Mouse (Mus musculus) stomach, embryonic 15.5 days (tissue): ENCODE results near the gene Ppcs. TPM values are rescaled to one million over a fixed set of nuclear protein-coding genes. Genes with fewer than 3 reads are reported as not detected.

Experiments used
- ATAC-seq: fragments of 200-750 bp; cut with Nextera tagmentation; 2 replicates; pipeline ENCODE4 v1.8.0; 2017; ENCODE audit warnings: low read depth, moderate number of reproducible peaks, moderate TSS enrichment; ENCODE audit not compliant: insufficient read depth, low FRiP score
- H3K27ac ChIP-seq: fragments of 300-500 bp; sonication (generic); 2 replicates; pipeline ENCODE4 v1.5.1; 2015; ENCODE audit warnings: mild to moderate bottlenecking, inconsistent platforms
- H3K27me3 ChIP-seq: fragments of 300-500 bp; sonication (generic); replicated peaks from 2 replicates; pipeline ENCODE4 v1.6.1; 2015; ENCODE audit warnings: inconsistent platforms
- H3K36me3 ChIP-seq: fragments of 300-500 bp; sonication (generic); 2 replicates; pipeline ENCODE4 v1.6.1; 2015; ENCODE audit warnings: inconsistent platforms
- H3K4me1 ChIP-seq: fragments of 300-500 bp; sonication (generic); 2 replicates; pipeline ENCODE4 v1.6.1; 2015; ENCODE audit warnings: inconsistent platforms
- H3K4me2 ChIP-seq: fragments of 300-500 bp; sonication (generic); 2 replicates; pipeline ENCODE4 v1.6.1; 2015; ENCODE audit warnings: mild to moderate bottlenecking, inconsistent platforms
- H3K4me3 ChIP-seq: fragments of 300-500 bp; sonication (generic); replicated peaks from 2 replicates; pipeline ENCODE4 v1.5.1; 2015; ENCODE audit warnings: inconsistent platforms
- H3K9ac ChIP-seq: fragments of 300-500 bp; sonication (generic); 2 replicates; pipeline ENCODE4 v1.6.1; 2015; ENCODE audit warnings: inconsistent platforms
- H3K9me3 ChIP-seq: fragments of 300-500 bp; sonication (generic); 2 replicates; pipeline ENCODE4 v1.6.1; 2016; ENCODE audit warnings: inconsistent platforms
- WGBS: fragments of 180-500 bp; shearing (Covaris S2); methylation state at CpG from one replicate; pipeline ENCODE4 v1.1.7; 2015; 5-methylcytosine and 5-hydroxymethylcytosine counted together
- polyA plus RNA-seq: library from polyadenylated mRNA; unstranded; fragments of >200 nt; fragmentation: Nextera tagmentation; extraction: Ambion mirVana; gene quantifications from 2 replicates; pipeline ENCODE4 v1.2.1, GENCODE M21; 2015

Ppcs gene
- polyA plus RNA-seq, 1 experiment from 2014 or later: 33.5 TPM

DNA sequence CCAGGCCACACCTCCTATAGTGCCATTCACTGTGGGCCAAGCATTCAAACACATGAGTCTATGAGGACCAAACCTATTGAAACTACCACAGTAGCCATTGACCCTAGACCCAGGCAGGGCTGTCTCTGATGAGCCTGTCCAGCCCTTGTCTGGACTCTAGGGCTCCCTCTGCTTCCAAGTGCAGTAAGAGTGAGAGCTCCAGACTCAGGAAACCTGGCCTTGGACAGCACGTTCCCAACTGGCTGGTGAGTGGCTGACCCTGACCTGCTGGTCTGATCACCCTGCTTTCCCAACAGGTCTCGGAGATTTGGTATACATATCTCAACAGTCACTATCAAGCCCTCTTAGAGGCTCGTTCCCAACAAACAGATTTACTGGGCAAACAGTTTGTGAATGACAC is 25.6 kb upstream of the Ppcs start:
- no peaks in the 10 kb centered on the region for H3K36me3 ChIP-seq
- no peak overlapping the region for H3K9ac ChIP-seq
- ATAC-seq: no peak
- no peaks in the 10 kb centered on the region for H3K27me3 ChIP-seq
- no peaks in the 10 kb centered on the region for H3K9me3 ChIP-seq
- H3K27ac ChIP-seq: no peak overlapping the region
- no peak overlapping the region for H3K4me2 ChIP-seq
- H3K4me3 ChIP-seq: no peak overlapping the region
- H3K4me1 ChIP-seq: no peaks in the 10 kb centered on the region
- WGBS: 63% methylated on average over 3 of the region's 3 CpGs

DNA sequence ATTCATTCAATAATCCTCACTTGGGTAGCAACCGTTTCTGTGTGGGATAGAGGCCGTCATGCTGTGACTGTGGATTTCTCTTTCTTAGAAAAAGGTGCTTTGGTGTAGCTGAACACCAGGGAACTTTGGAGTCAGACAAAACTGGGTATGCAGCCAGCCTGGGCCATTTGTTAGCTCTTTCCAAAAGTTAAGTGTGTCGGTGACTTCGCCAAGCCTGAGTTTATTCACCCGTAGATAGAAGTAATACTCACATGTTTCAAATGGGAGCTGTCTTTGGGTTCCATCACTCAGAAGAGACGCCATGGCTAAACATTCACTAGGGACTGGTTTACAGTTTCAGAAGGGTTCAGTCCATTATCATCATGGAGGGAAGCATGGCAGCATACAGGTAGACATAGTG is 25.0 kb upstream of the Ppcs start:
- H3K4me3 ChIP-seq: no peak overlapping the region
- no peaks in the 10 kb centered on the region for H3K4me1 ChIP-seq
- ATAC-seq: no peak
- no peaks in the 10 kb centered on the region for H3K27me3 ChIP-seq
- 90% methylated on average over 6 of the region's 6 CpGs for WGBS
- no peaks in the 10 kb centered on the region for H3K36me3 ChIP-seq
- H3K27ac ChIP-seq: no peak overlapping the region
- H3K4me2 ChIP-seq: no peak overlapping the region
- H3K9me3 ChIP-seq: no peaks in the 10 kb centered on the region
- H3K9ac ChIP-seq: no peak overlapping the region

GRCm38 (mm10) chr4:119442539-119442938 is 20.3 kb upstream of the Ppcs start:
- H3K27me3 ChIP-seq: no peaks in the 10 kb centered on the region
- ATAC-seq: no peak
- no peak overlapping the region for H3K9ac ChIP-seq
- WGBS: 60% methylated on average over 6 of the region's 6 CpGs
- no peaks in the 10 kb centered on the region for H3K36me3 ChIP-seq
- H3K4me1 ChIP-seq: no peaks in the 10 kb centered on the region
- no peak overlapping the region for H3K4me3 ChIP-seq
- H3K9me3 ChIP-seq: no peaks in the 10 kb centered on the region
- H3K27ac ChIP-seq: no peak overlapping the region
- no peak overlapping the region for H3K4me2 ChIP-seq

DNA sequence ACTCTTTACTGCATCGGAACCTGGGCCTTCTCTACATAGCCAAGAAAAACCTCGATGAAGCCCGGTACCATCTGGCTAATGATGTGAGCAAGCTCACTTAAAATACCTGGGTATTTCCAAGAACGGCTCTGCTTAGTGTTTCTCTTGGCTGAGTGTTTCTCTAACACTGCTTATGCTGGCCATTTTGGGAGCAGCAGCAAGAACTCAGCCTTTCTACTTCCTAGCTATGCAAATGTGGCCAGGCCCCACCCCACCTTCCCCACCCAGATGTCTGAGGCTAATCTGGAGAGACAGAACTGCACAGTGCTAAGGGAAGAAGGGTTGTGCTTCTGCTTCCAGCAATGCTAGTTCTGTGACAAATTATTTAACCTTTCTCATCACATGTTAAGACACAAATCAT is 19.6 kb upstream of the Ppcs start:
- Histone ChIP-seq H3K4me1 (no peaks in the 10 kb centered on the region), H3K9ac (no peak overlapping the region), H3K27ac (no peak overlapping the region), H3K36me3 (no peaks in the 10 kb centered on the region), H3K4me2 (no peak overlapping the region), H3K27me3 (no peaks in the 10 kb centered on the region), H3K4me3 (no peak overlapping the region), H3K9me3 (no peaks in the 10 kb centered on the region)
- 85% methylated on average over 4 of the region's 4 CpGs for whole genome bisulfite sequencing
- ATAC-seq: no peak

DNA sequence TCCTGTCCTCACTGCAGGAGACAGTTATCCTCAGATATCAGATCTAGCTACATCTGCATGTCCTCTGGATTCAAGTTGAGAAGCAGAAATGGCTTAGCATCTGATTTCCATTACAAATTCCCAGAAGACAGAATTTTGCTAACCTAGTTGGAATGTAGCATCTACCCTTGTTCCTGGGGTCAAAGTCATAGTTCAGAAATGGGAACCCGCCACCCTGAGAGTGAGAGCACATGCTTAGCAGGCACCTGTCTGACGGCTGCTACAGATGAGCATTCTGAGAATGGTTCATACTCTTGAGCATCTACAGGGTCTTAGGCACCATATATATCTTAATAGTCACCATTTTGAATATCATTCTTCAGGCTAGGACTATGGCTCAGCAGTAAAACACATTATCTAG is 15.7 kb upstream of the Ppcs start:
- H3K9me3 ChIP-seq: no peaks in the 10 kb centered on the region
- H3K9ac ChIP-seq: no peak overlapping the region
- no peak for ATAC-seq
- H3K27me3 ChIP-seq: no peaks in the 10 kb centered on the region
- no peaks in the 10 kb centered on the region for H3K4me1 ChIP-seq
- H3K27ac ChIP-seq: no peak overlapping the region
- WGBS: 84% methylated on average over 2 of the region's 2 CpGs
- H3K4me3 ChIP-seq: no peak overlapping the region
- no peaks in the 10 kb centered on the region for H3K36me3 ChIP-seq
- H3K4me2 ChIP-seq: no peak overlapping the region

DNA sequence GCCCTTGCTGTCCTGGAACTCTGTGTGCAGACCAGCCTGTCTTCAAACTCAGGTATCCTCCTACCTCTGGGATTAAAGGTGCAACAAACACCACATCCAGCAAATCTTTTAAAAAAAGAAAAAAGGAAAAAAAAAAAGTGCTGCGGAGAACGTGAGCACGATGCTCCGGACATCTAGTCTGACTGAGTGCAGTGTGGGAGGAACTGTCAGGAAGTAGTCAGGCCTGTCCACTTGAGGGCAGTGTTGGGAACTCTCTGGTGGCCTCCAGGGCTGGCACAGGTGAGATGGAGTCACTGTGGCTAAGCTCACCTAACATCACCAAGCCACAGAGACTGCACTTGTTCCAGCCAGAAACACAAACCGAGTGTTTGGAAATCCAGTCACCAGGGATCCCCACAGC is 8.5 kb upstream of the Ppcs start:
- 31% methylated on average over 5 of the region's 5 CpGs for WGBS
- H3K4me1 ChIP-seq: no peaks in the 10 kb centered on the region
- no peaks in the 10 kb centered on the region for H3K9me3 ChIP-seq
- no peaks in the 10 kb centered on the region for H3K27me3 ChIP-seq
- H3K27ac ChIP-seq: no peak overlapping the region
- no peak overlapping the region for H3K4me2 ChIP-seq
- H3K36me3 ChIP-seq: no peaks in the 10 kb centered on the region
- no peak for ATAC-seq
- no peak overlapping the region for H3K9ac ChIP-seq
- H3K4me3 ChIP-seq: no peak overlapping the region

GRCm38 (mm10) chr4:119427680-119428079 is 5.5 kb upstream of the Ppcs start:
- H3K9me3 ChIP-seq: no peaks in the 10 kb centered on the region
- H3K27me3 ChIP-seq: no peaks in the 10 kb centered on the region
- no peak overlapping the region for H3K27ac ChIP-seq
- peaks cover 6% of the 10 kb centered on the region; the same call in 1 of the 2 replicates for H3K4me1 ChIP-seq
- H3K4me2 ChIP-seq: no peak overlapping the region
- H3K9ac ChIP-seq: no peak overlapping the region
- ATAC-seq: no peak
- H3K36me3 ChIP-seq: no peaks in the 10 kb centered on the region
- 59% methylated on average over 2 of the region's 2 CpGs for WGBS
- no peak overlapping the region for H3K4me3 ChIP-seq

GRCm38 (mm10) chr4:119425601-119426000 is 3.4 kb upstream of the Ppcs start:
- H3K9me3 ChIP-seq: no peaks in the 10 kb centered on the region
- H3K9ac ChIP-seq: no peak overlapping the region
- no peak overlapping the region for H3K4me3 ChIP-seq
- no peaks in the 10 kb centered on the region for H3K27me3 ChIP-seq
- no peaks in the 10 kb centered on the region for H3K36me3 ChIP-seq
- H3K27ac ChIP-seq: no peak overlapping the region
- WGBS: 42% methylated on average over 2 of the region's 2 CpGs
- H3K4me1 ChIP-seq: peaks cover 16% of the 10 kb centered on the region
- no peak for ATAC-seq
- no peak overlapping the region for H3K4me2 ChIP-seq

- Histone ChIP-seq H3K36me3 (no peaks in the 10 kb centered on the region), H3K9me3 (no peaks in the 10 kb centered on the region), H3K9ac (no peak overlapping the region), H3K27ac (no peak overlapping the region), H3K4me2 (no peak overlapping the region), H3K4me3 (no peak overlapping the region), H3K4me1 (peaks cover 16% of the 10 kb centered on the region), H3K27me3 (no peaks in the 10 kb centered on the region)
- WGBS: 81% methylated on average over 2 of the region's 2 CpGs
- no peak for ATAC-seq
Measured at GRCm38 (mm10) chr4:119425077-119425476, 2.9 kb upstream of the Ppcs start.

GRCm38 (mm10) chr4:119421921-119422293 is 313 bp downstream of the Ppcs start:
- H3K4me2 ChIP-seq: peak overlapping the region; percentile 91
- no peaks in the 10 kb centered on the region for H3K27me3 ChIP-seq
- peak overlapping the region; percentile 73 for H3K4me3 ChIP-seq
- no peaks in the 10 kb centered on the region for H3K36me3 ChIP-seq
- WGBS: under 1% methylated on average over 31 of the region's 31 CpGs
- H3K9ac ChIP-seq: peak overlapping the region; percentile 80
- H3K9me3 ChIP-seq: no peaks in the 10 kb centered on the region
- H3K4me1 ChIP-seq: peaks cover 16% of the 10 kb centered on the region
- ATAC-seq: peak; percentile 54
- peak overlapping the region; percentile 89 for H3K27ac ChIP-seq

- H3K27me3 ChIP-seq: no peaks in the 10 kb centered on the region
- no peak overlapping the region; the same call in 1 of the 2 replicates for H3K9ac ChIP-seq
- no peak for ATAC-seq
- H3K9me3 ChIP-seq: no peaks in the 10 kb centered on the region
- WGBS: 24% methylated on average over 3 of the region's 3 CpGs
- peaks cover 16% of the 10 kb centered on the region for H3K4me1 ChIP-seq
- peak overlapping the region; percentile 73 for H3K4me3 ChIP-seq
- H3K4me2 ChIP-seq: peak overlapping the region; percentile 91
- H3K27ac ChIP-seq: no peak overlapping the region
- H3K36me3 ChIP-seq: no peaks in the 10 kb centered on the region
Measured at GRCm38 (mm10) chr4:119421191-119421590, 1.0 kb downstream of the Ppcs start.

DNA sequence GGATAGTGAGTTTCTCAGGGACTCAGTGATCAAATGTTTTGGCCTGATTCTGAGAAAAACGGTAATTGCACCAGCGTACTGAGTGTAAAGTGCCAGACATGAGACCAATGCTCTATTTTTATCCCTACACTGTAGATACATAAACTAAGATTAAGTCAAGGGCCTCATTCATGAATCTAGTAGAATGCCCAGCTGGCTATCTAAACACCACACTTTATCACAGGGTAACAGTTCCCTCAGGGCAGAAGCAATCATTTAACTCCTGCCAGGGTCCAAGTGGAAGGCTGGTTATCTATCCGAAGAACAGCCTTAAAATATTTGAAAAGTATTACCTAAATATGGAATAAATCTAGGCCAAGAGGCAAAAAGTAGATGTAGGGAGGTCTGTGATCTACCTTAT is 4.3 kb downstream of the Ppcs start:
- no peak overlapping the region for H3K27ac ChIP-seq
- no peak overlapping the region for H3K4me3 ChIP-seq
- no peaks in the 10 kb centered on the region for H3K36me3 ChIP-seq
- no peak overlapping the region for H3K9ac ChIP-seq
- H3K27me3 ChIP-seq: no peaks in the 10 kb centered on the region
- H3K4me2 ChIP-seq: no peak overlapping the region
- no peak for ATAC-seq
- H3K9me3 ChIP-seq: no peaks in the 10 kb centered on the region
- peaks cover 17% of the 10 kb centered on the region for H3K4me1 ChIP-seq
- WGBS: 88% methylated on average over 3 of the region's 3 CpGs

GRCm38 (mm10) chr4:119417270-119417669 is 5.0 kb downstream of the Ppcs start:
- Histone ChIP-seq H3K27me3 (no peaks in the 10 kb centered on the region), H3K9me3 (no peaks in the 10 kb centered on the region), H3K9ac (no peak overlapping the region), H3K4me3 (no peak overlapping the region), H3K27ac (no peak overlapping the region), H3K36me3 (no peaks in the 10 kb centered on the region), H3K4me1 (peaks cover 21% of the 10 kb centered on the region), H3K4me2 (no peak overlapping the region)
- 76% methylated on average over 3 of the region's 3 CpGs for WGBS
- no peak for ATAC-seq
